Mouse (Mus musculus) fibroblast of lung, adult 2 months (primary cell): ENCODE data around the gene Vnn3.

Source experiments
- DNase-seq: peaks from one replicate; pipeline ENCODE4 v3.0.0-alpha.2; 2011; ENCODE audit warnings: low read depth

The Vnn3 gene

GRCm38 (mm10) chr10:23851228-23851912 lies at the start of gene Vnn3:
TSS of gene Vnn3 (plus strand) at chr10:23851462.
- DNase-seq: peak; percentile 29

- no peak for DNase-seq
Measured at GRCm38 (mm10) chr10:23802911-23803310, 48.4 kb upstream of the Vnn3 start.

DNA sequence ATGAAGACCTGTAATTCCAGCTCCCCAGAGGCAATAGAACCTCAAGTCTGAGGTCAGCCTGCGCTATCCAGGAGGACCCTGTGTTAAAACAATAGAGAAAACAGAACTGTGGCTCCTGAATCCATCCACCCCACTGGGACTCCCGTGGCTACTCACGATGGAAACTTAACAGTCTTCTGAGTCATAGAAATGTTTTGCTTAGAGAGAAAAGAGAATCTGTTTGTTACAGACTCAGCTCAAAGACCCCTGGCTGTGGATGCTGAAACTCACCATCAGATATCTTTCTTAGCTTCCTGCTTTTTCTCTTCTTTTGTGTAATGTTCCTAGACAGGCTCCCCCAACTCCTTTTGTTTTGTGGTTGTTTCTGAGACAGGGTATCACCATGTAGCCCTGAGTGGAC lies 46.6 kb upstream of the Vnn3 start:
- DNase-seq: no peak

- DNase-seq: no peak
Measured at GRCm38 (mm10) chr10:23806201-23806600, 45.1 kb upstream of the Vnn3 start.

DNA sequence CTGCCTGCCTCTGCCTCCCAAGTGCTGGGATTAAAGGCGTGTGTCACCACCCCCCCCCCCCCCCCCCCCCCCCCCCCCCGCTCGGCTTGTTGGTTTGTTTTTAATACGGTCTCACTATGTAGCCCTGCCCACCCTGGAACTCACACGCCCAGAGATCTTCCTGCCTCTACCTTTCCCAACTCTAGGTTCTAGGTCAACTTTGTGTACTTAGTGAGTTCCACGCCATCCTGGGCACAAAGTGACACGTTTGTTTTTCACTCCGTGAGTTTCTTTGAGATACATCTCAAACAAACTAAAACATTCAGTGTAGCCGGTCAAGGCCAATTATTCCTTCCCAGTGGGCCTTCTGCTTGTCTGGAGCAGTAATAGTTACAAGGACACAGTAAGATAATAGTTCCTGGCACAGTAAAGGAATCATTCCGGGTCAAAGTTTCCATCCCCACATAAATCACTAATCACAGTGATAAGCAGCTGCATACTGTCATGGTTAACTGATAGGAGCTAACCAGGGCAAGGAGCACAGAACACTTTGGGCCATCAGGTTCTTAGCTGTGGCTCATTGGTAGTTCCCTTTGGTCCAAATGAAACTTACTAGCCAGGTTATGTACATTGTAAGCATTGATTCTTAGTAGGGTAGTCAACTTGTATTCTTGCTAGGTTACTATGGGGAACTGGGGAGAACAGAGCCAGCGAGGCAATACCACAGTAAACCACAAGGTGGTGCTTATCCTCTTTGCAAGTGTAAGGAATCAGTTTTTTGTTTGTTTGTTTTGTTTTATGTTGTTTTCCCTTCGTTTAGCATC lies 39.4 kb upstream of the Vnn3 start:
- DNase-seq: no peak

DNA sequence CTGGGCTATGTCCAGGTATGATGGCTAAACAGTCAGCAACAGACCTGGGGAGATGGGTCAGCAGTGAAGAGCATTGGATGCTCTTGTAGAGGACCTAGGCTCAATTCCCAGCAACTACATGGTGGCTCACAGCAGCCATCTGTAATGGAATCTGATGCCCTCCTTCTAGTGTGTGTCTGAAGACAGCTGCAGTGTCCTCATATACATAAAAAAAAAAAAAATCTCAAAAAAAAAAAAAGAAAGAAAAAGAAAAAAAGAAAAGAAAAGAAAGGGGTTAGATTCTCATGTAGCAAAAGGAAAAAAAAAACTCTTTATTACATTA lies 38.9 kb upstream of the Vnn3 start:
- no peak for DNase-seq

- DNase-seq: no peak
Measured at GRCm38 (mm10) chr10:23812852-23813766, 38.2 kb upstream of the Vnn3 start.

- DNase-seq: no peak
Measured at GRCm38 (mm10) chr10:23815168-23815567, 36.1 kb upstream of the Vnn3 start.

DNA sequence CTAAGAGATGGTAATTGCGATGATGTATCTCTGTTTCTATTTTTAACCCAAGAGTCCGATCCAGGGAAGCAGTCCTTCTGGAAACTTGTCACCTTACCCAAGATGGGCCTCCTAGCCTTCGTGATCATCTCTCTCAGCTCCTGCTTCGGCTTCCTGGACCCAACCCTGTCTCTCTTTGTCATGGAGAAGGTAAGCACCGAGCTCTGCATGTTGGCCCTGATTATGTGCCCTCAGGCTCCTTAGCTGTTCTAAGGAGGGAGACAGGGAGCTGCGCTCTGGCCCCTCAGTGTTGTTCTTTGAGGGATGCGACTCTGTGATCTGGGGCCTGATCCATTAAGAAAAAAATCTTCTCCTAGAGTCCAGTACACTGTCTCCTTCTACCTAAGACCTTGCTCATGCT lies 35.0 kb upstream of the Vnn3 start:
- DNase-seq: no peak

- DNase-seq: no peak
Measured at GRCm38 (mm10) chr10:23826516-23826915, 24.7 kb upstream of the Vnn3 start.

DNA sequence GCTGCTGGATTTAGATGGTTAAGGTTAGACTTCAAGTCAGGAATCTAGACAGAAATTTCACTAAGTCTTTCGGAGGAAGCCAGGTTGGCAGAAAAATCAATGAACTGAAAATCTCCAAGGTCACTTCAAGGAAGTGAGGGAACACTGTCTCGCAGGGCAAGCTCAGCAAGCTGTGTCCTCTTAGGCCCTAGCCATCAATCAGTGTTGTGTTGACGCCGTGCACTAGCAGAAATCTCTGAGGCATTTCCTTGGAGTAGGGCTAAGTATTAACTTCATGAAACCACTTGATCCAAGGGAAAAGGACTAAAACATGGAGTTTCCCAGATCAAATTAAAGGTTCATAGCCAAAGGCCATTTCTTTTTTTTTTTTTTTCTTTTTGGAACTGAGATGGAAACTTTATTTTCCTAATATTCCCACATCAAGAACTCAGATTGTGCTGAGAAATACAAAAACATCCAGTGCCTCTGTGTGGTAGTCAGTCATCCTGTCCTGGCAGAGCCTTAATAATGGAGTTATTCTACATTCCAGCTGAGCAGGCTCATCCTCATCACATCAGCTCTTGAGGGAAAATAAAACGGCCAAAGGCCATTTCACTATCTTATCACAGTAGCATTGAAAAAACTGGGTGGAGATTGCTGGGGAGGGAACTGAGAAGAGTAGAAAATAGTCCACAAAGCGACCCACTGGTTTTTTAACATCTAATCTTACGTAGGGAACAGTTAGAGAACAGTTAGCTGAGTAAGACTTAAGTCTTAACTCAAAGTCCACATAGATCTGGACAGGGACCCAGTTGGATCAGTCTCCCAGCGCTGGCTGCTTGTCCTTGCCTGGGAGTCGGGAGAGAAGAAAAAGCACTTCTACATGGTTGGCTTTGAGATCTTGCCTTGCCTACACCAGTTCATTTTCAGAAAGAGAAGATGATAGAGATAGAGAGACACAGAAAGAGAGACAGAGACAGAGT lies 15.0 kb upstream of the Vnn3 start:
- DNase-seq: no peak

GRCm38 (mm10) chr10:23837115-23837514 lies 14.1 kb upstream of the Vnn3 start:
- DNase-seq: no peak

- DNase-seq: no peak
Measured at GRCm38 (mm10) chr10:23838910-23839309, 12.4 kb upstream of the Vnn3 start.

DNA sequence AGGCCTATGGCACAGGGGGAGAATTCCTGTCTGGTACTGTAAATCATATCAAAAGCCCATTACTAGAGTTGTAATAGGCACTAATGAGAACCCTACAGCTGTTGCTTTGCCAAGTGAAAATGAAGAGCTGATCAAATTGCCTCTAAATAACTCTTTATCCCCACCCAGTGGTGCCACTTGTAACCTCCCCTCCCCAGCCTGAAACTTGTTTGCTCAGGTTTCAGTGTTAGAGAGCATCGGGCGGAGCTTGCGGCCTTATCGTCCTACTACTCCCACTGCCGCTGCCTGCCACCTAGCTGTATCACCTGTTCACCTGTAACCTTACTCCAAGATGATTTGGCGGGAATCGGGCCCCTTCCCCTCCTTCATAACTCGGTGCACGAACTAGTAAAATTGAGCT lies 11.9 kb upstream of the Vnn3 start:
- no peak for DNase-seq

DNA sequence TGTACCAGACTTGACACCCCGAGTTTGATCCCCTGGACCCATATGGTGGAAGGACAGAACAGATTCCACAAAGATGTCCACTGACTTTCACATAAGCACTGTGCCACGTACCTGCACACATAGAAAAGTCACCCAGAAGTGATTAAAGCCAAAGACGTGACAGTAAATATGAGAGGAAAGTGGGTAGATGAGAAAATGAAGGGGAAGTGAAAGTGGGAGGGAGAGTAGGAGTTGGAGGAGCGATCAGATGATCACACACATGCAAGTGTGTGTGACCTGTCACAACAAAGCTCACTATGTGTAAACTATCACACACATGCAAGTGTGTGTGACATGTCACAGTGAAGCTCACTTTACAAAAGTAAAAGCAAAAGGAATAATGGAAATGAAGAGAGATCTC lies 10.8 kb upstream of the Vnn3 start:
- DNase-seq: no peak

DNA sequence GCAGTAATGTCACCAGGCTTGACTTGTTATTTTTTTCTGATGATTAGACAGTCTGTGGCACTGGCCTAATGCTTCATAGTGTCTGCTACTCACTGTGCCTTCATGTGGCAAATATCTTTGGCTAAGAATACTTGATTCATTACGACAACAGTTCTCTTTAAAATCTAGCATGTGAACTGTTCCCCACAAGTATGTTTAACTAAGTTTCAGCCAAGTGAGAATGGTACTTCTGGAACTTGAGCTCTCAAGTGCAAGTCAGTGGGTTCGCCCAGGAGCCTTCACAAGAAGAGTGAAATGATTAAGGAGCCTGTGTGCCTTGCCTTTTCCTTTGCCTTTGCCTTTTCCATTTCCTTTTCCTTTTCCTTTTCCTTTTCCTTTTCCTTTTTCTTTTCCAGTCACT lies 834 bp downstream of the Vnn3 start:
- DNase-seq: peak; percentile 57

- no peak for DNase-seq
Measured at GRCm38 (mm10) chr10:23864362-23865312, 13.4 kb downstream of the Vnn3 start.

GRCm38 (mm10) chr10:23880695-23881094 lies 29.4 kb downstream of the Vnn3 start:
- DNase-seq: no peak

- DNase-seq: no peak
Measured at GRCm38 (mm10) chr10:23884910-23885309, 33.6 kb downstream of the Vnn3 start.

- no peak for DNase-seq
Measured at GRCm38 (mm10) chr10:23886060-23886459, 34.8 kb downstream of the Vnn3 start.
